Mouse (Mus musculus): ENCODE results near the gene Tmem179b. TPM values are rescaled to one million over a fixed set of nuclear protein-coding genes. Genes with fewer than 3 reads are reported as not detected.

The Tmem179b gene
- 30.4 and 32.1 TPM in 2 replicates for polyA plus RNA-seq (2015; fragmentation: Nextera tagmentation; extraction: Ambion mirVana)

DNA sequence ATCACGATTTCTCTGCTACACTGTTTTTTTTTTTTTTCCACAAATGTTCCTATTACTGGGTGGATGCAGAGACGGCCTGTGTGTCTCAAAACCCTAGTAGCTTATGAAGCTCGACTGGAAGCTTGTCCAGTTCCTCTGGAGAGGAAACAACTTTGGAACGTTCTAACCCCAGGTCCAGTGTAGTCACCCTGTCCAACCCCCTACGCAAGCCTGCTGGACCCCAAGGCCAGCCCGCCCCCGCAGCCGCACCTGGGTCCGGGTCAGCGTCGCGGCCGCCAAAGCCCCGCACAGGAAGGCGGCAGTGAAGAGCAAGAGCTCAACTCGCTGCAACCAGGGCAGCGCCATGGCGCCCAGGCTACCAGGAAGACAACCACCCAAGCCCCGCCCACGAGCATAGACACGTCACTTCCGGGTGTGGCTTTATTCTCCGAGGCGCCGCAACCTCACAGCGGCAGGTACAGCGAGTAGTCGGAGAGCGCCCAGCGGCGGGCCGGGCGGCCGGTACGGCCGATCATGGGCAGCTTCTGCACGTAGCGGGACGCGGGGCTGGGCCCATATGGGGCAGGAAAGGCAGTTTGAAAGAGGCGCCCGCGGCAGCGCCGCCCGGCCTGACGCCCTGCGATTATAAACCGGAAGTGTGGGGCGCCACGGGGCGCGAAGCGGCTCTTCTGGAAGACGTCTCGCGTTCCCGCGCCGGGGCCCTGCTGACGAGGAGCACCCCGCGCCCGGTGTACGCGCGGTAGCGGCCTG lies at the start of gene Tmem179b:
Gene Tmem179b (minus strand): TSS at position 382 of the 750 bp plus-strand sequence.
- WGBS: under 1% methylated on average over 68 of the region's 68 CpGs
- peaks cover 18% of the 10 kb centered on the region for H3K36me3 ChIP-seq (ENCODE audit: control insufficient read depth, insufficient read depth, low read length)
- peaks cover 30% of the 10 kb centered on the region for H3K4me1 ChIP-seq (ENCODE audit: control insufficient read depth, insufficient read depth, low read depth, low read length)
- H3K9ac ChIP-seq (ENCODE audit: low read depth, low read length): peak within 1 kb of the TSS; percentile 93
- peak; percentile 94 for ATAC-seq
- H3K27me3 ChIP-seq (replicated peaks; ENCODE audit: control insufficient read depth, insufficient read depth, low read length): no peaks in the 10 kb centered on the region
- peak within 1 kb of the TSS; percentile 70 for H3K4me3 ChIP-seq (ENCODE audit: low read length)
- no peaks in the 10 kb centered on the region for H3K9me3 ChIP-seq (ENCODE audit: control insufficient read depth, low read length)
- H3K27ac ChIP-seq (ENCODE audit: low read depth, low read length): peak within 1 kb of the TSS; percentile 97
- peak within 1 kb of the TSS; percentile 99 for H3K4me2 ChIP-seq (ENCODE audit: low read length)

DNA sequence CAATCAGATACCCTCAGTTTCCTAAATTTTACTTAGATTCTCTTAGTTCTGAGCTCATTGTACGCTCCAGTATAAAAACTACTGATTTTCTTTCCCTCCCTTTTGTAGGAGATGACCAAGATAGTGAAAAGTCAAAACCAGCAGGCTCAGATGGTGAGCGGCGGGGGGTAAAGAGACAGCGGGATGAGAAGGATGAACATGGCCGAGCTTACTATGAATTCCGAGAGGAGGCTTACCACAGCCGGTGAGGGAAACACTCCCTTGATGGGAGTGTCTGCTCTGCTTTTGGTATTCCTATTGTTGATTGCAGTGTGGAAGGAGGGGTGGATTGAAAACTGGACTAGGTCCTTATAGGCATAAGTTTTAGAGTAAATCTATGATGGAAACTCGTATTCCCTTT lies 48.4 kb upstream of the Tmem179b start:
- Histone ChIP-seq H3K4me2 (ENCODE audit: low read length) (peak overlapping the region; percentile 69), H3K9me3 (ENCODE audit: control insufficient read depth, low read length) (no peaks in the 10 kb centered on the region), H3K4me3 (ENCODE audit: low read length) (peak overlapping the region; percentile 94), H3K4me1 (ENCODE audit: control insufficient read depth, insufficient read depth, low read depth, low read length) (peaks cover 30% of the 10 kb centered on the region), H3K27ac (ENCODE audit: low read depth, low read length) (no peak overlapping the region), H3K27me3 (replicated peaks; ENCODE audit: control insufficient read depth, insufficient read depth, low read length) (no peaks in the 10 kb centered on the region), H3K36me3 (ENCODE audit: control insufficient read depth, insufficient read depth, low read length) (peaks cover 38% of the 10 kb centered on the region), H3K9ac (ENCODE audit: low read depth, low read length) (peak overlapping the region; percentile 50)
- no peak for ATAC-seq
- 55% methylated on average over 8 of the region's 8 CpGs for WGBS

DNA sequence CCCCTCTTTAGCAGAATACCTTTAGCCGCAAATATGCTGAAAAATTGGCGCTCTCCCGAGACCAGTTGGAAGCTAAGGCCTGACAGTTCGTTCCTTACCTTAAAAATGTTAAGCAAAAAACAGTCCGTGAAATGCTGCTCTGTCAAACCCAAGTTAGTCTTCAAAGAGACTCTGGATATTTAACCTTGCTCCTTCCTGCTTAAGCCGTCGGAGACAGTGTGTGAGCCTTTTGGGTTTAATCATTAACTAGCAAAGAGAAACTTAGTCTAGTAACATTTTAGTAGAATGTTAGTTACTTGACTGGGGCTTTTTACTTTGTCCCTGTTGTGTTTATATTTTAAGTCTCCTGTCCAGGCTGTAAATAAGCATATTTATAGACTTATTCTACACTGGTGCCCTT lies 46.9 kb upstream of the Tmem179b start:
- no peaks in the 10 kb centered on the region for H3K9me3 ChIP-seq (ENCODE audit: control insufficient read depth, low read length)
- peak overlapping the region; percentile 94 for H3K4me3 ChIP-seq (ENCODE audit: low read length)
- H3K27ac ChIP-seq (ENCODE audit: low read depth, low read length): no peak overlapping the region
- H3K9ac ChIP-seq (ENCODE audit: low read depth, low read length): peak overlapping the region; percentile 77
- WGBS: 1% methylated on average over 7 of the region's 7 CpGs
- ATAC-seq: no peak
- peak overlapping the region; percentile 69 for H3K4me2 ChIP-seq (ENCODE audit: low read length)
- H3K27me3 ChIP-seq (replicated peaks; ENCODE audit: control insufficient read depth, insufficient read depth, low read length): no peaks in the 10 kb centered on the region
- H3K4me1 ChIP-seq (ENCODE audit: control insufficient read depth, insufficient read depth, low read depth, low read length): peaks cover 41% of the 10 kb centered on the region
- peaks cover 28% of the 10 kb centered on the region for H3K36me3 ChIP-seq (ENCODE audit: control insufficient read depth, insufficient read depth, low read length)

DNA sequence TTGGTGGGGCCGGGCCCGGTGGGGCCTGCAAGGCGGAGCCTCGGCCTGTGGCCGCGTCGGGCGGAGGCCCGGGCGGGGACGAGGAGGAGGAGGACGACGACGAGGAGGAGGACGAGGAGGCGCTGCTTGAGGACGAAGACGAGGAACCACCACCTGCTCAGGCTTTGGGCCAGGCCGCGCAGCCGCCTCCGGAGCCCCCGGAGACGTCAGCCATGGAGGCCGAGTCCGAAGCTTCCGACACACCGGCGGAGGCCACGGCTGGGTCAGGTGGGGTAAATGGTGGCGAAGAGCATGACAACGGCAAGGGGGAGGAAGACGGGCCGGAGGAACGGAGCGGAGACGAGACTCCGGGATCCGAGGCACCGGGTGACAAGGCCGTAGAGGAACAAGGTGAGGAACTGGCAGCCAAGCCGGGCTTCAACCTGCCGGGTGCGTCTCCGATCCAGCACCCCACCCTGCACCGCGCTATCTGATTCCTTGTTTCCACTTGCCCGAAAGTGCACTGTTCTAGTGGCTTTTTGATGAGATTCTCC lies 46.2 kb upstream of the Tmem179b start:
- Histone ChIP-seq H3K9me3 (ENCODE audit: control insufficient read depth, low read length) (no peaks in the 10 kb centered on the region), H3K27ac (ENCODE audit: low read depth, low read length) (peak overlapping the region; percentile 96), H3K4me1 (ENCODE audit: control insufficient read depth, insufficient read depth, low read depth, low read length) (peaks cover 44% of the 10 kb centered on the region), H3K36me3 (ENCODE audit: control insufficient read depth, insufficient read depth, low read length) (peaks cover 23% of the 10 kb centered on the region), H3K4me2 (ENCODE audit: low read length) (peak overlapping the region; percentile 69), H3K4me3 (ENCODE audit: low read length) (peak overlapping the region; percentile 94), H3K27me3 (replicated peaks; ENCODE audit: control insufficient read depth, insufficient read depth, low read length) (no peaks in the 10 kb centered on the region), H3K9ac (ENCODE audit: low read depth, low read length) (peak overlapping the region; percentile 77)
- peak; percentile 7; the same call in 1 of the 2 replicates for ATAC-seq
- WGBS: under 1% methylated on average over 42 of the region's 48 CpGs

DNA sequence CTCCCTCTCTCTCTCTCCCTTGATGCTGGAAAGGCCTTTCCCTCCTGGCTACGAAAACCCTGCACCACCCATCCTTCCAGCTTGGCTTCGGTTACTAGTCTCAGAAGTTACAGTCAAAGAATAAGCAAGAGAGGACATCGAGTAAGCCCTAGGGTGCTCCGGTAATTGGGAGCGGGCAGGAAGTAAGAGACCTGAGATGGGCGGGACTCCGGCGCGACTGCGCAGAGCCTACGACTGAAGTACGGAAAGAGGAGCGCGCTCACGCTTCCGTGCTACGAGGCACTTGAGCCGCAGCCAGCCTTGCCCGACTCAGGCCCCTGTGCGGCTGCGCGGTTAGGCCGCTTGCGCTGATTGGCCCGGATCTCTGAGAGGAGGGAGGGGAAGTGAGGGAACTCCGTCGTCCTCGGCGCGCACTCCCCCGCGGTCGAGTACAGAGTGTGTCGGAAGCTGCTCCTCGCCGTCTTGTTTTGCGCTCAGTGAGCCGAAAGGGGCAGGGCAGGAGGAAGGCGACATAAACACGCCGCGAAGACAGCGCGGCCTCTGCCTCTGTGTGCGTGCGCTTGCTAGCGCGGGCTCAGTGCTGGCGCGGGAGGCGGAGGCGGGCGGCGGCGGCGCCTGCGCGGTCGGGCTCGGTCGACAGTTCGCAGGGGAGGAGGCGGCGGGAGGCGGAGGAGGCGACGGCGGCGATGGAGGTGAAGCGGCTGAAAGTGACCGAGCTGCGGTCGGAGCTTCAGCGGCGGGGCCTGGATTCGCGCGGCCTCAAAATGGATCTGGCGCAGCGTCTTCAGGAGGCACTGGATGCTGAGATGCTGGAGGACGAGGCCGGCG lies 45.5 kb upstream of the Tmem179b start, which contains the start of gene Hnrnpul2:
Gene Hnrnpul2 (plus strand): TSS at position 415 of the 828 bp plus-strand sequence.
- Histone ChIP-seq H3K9me3 (ENCODE audit: control insufficient read depth, low read length) (no peaks in the 10 kb centered on the region), H3K4me3 (ENCODE audit: low read length) (peak within 1 kb of the TSS; percentile 94), H3K27me3 (replicated peaks; ENCODE audit: control insufficient read depth, insufficient read depth, low read length) (no peaks in the 10 kb centered on the region), H3K4me1 (ENCODE audit: control insufficient read depth, insufficient read depth, low read depth, low read length) (peaks cover 44% of the 10 kb centered on the region), H3K9ac (ENCODE audit: low read depth, low read length) (peak within 1 kb of the TSS; percentile 77), H3K36me3 (ENCODE audit: control insufficient read depth, insufficient read depth, low read length) (peaks cover 17% of the 10 kb centered on the region), H3K27ac (ENCODE audit: low read depth, low read length) (peak within 1 kb of the TSS; percentile 96), H3K4me2 (ENCODE audit: low read length) (peak within 1 kb of the TSS; percentile 84)
- peak; percentile 96 for ATAC-seq
- 0% methylated on average over 71 of the region's 83 CpGs for WGBS

DNA sequence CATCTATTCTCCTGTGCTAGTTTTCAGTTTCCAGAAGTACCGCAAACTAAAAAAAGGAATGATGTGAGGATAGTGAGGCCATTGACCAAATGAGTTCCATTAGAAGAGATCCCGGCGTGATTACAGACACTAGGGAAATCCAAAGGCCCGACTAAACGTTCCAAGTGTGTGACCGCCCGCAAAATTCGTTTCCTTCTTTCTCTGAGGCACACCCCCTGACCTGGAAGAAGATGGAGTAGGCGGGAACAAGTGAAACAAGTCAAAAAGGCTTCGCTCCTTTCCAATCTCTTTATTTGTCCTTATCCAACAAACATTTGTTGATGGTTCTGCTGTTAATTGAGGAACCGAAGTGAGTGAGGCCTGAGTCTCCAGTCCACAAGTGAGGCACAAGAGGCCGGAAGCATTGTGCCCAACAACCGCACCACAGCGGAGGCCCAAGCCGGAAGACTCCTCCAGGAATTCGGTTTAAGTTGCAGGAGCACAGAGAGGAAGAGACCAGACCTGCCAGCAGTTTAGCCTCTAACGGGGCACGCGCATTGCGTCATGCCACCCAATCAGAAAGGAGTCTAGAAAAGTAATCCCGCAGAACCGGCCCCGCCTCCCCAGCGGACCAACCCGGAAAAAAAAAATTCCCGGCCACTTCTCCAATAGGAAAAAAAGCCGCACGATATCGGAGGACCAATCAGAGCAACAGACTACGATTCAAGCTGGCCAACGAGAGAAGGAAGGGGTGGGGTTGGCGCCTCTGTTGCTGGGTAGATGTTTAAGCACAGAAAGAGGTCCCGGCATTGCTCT lies 44.7 kb upstream of the Tmem179b start, which contains the start of gene Ttc9c:
Gene Ttc9c (minus strand): TSS at position 533 of the 795 bp plus-strand sequence.
- Histone ChIP-seq H3K36me3 (ENCODE audit: control insufficient read depth, insufficient read depth, low read length) (peaks cover 8% of the 10 kb centered on the region), H3K27me3 (replicated peaks; ENCODE audit: control insufficient read depth, insufficient read depth, low read length) (no peaks in the 10 kb centered on the region), H3K4me3 (ENCODE audit: low read length) (peak within 1 kb of the TSS; percentile 94), H3K9me3 (ENCODE audit: control insufficient read depth, low read length) (no peaks in the 10 kb centered on the region), H3K27ac (ENCODE audit: low read depth, low read length) (peak within 1 kb of the TSS; percentile 96), H3K4me1 (ENCODE audit: control insufficient read depth, insufficient read depth, low read depth, low read length) (peaks cover 46% of the 10 kb centered on the region), H3K4me2 (ENCODE audit: low read length) (peak within 1 kb of the TSS; percentile 84), H3K9ac (ENCODE audit: low read depth, low read length) (peak within 1 kb of the TSS; percentile 77)
- under 1% methylated on average over 33 of the region's 33 CpGs for WGBS
- ATAC-seq: peak; percentile 94

DNA sequence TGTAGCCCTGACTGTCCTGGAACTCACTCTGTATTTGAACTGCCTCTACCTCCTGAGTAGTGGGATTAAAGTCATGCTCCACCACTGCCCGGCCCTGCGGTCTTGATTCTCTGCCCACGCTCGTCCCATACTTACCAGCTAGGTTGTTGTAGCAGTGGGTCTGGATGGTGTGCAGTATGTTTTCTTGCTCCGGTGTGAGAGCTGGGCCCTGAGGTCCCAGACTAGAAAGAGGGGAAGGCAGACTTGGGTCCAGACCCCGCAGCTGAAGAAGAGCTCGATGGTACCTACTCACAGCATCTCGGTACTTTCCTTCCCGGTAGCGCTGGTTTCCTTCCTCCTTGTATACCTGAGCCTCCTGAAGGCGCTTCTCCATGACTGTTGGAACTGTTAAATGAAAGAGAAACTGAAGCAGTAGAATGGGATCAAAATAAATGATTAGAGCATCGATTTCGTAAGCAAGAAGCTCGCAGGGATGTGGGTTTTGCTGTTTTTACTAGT lies 44.1 kb upstream of the Tmem179b start:
- Histone ChIP-seq H3K4me1 (ENCODE audit: control insufficient read depth, insufficient read depth, low read depth, low read length) (peaks cover 45% of the 10 kb centered on the region), H3K36me3 (ENCODE audit: control insufficient read depth, insufficient read depth, low read length) (peaks cover 5% of the 10 kb centered on the region), H3K9ac (ENCODE audit: low read depth, low read length) (peak overlapping the region; percentile 74), H3K27ac (ENCODE audit: low read depth, low read length) (peak overlapping the region; percentile 96), H3K9me3 (ENCODE audit: control insufficient read depth, low read length) (no peaks in the 10 kb centered on the region), H3K27me3 (replicated peaks; ENCODE audit: control insufficient read depth, insufficient read depth, low read length) (no peaks in the 10 kb centered on the region), H3K4me2 (ENCODE audit: low read length) (peak overlapping the region; percentile 84), H3K4me3 (ENCODE audit: low read length) (peak overlapping the region; percentile 94)
- no peak for ATAC-seq
- 27% methylated on average over 14 of the region's 14 CpGs for WGBS

DNA sequence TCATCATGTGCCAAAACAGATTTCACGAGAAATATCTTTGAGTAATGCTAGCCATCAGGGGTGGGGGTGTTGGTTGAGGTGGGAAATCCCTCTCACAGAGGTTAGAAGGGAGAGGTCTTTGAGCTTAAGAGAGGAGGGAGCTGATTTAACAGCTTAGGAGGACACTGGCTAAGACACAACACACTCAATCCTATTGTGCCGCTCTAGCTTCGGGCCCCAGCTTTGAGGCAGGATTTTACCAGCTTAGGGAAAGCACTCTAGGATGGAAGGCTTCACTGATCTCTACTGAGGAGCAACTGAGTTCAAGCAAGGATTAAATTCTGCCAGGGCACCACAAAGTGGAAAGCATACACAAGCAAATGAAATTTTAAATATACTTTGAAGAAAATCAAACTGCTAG lies 42.7 kb upstream of the Tmem179b start:
- Histone ChIP-seq H3K4me2 (ENCODE audit: low read length) (peak overlapping the region; percentile 6; the same call in 1 of the 2 replicates), H3K4me1 (ENCODE audit: control insufficient read depth, insufficient read depth, low read depth, low read length) (peaks cover 31% of the 10 kb centered on the region), H3K27ac (ENCODE audit: low read depth, low read length) (no peak overlapping the region), H3K36me3 (ENCODE audit: control insufficient read depth, insufficient read depth, low read length) (peaks cover 7% of the 10 kb centered on the region; the same call in 1 of the 2 replicates), H3K9me3 (ENCODE audit: control insufficient read depth, low read length) (no peaks in the 10 kb centered on the region), H3K4me3 (ENCODE audit: low read length) (no peak overlapping the region), H3K27me3 (replicated peaks; ENCODE audit: control insufficient read depth, insufficient read depth, low read length) (no peaks in the 10 kb centered on the region), H3K9ac (ENCODE audit: low read depth, low read length) (no peak overlapping the region)
- 73% methylated on average over 3 of the region's 3 CpGs for WGBS
- no peak for ATAC-seq
